Mouse (Mus musculus) ES-CJ7 (cell line): ENCODE data around the gene Ccp110.

Experiments used
- DNase-seq: peaks from one replicate; pipeline ENCODE4 v3.0.0; 2011; ENCODE audit warnings: low read depth, low spot score

Gene Ccp110

DNA sequence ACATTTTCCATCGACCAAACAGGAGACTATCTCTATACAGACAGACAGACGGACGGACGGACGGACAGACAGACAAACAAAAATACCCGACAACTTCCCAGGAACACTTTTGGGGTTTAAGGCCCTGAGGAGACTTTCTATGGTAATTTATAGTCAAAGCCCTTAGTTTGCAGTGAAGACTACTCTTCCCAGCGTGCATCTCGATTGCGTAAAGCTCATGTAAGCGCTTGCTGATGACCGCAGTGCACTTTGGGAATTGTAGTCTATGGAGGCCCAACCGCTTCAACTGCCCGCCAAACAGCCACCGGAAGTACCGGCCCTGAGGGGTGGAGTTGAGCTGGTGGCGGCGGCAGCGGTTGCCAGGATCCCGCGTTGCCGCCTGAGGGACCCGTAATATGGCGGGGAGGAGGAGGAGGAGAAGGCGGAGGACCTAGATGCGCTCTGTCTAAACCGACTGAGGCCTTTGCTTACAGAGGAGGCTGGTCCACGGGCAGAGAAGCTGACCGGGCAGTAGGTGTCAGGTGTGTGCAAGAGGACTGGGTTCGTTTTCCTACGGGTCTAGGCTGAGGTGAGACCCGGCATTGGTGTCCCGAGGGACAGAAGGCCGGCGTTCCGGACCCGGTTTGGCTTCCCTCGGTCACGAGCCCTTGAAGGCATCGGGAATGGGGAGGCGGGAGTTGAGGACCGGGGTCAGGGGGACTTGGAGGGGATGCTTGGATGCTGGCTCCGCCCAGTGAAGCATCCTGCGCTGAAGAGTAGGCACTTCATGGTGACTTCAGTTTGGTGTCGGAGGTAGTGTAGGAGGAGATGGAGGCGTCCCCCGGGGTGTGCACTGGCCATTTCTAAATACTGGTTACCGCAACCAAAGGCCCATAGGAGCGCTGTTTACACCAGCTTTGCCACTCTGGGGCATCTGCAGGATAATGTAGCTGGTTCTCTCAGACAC, at the start of gene Ccp110:
Gene Ccp110, plus strand, starts transcription at position 325 of the 946 bp plus-strand sequence.
- peak; percentile 97 for DNase-seq

DNA sequence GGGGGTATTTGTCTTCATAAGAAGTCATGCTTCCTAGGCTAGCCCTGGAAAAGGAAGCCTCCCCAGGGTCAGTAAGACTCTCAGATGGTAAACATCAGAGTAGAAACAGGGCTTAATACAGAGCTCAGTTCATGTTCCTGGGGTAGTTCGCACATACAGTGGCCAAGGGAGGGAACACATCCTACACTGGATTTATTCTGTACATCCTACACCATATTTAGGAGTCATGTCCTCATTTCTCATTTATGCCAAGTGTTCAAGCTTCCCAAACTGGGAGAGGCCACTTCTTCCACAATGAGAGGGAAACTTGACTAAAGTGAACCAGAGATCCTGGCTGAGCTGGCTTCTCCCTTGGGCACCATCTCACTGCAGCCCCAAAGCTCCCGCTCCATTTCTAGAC, 44.6 kb upstream of the Ccp110 start:
- no peak for DNase-seq

- no peak for DNase-seq
These were observed 42.2 kb upstream of the Ccp110 start for GRCm38 (mm10) chr7:118670142-118670541.

DNA sequence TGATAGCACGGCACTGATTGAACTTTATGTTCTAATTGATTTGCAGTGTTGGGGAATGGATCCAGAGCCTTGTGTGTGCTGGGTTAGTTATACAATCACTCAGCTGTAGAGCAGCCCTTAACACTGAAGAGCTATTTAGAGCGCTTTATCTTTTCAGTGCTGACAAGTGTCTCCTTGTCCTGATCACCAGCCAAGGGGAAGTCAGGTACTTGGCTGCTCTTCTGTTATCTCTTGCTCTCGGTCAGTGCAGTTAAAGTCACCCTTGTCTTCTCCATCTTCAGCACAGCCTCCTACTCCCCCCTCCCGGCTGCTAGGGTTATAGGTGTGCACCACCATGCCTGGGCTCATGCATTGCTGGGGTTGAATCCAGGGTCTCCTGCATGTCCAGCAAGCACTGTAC, 35.5 kb upstream of the Ccp110 start:
- no peak for DNase-seq

GRCm38 (mm10) chr7:118688199-118688598, 24.2 kb upstream of the Ccp110 start:
- DNase-seq = peak; percentile 82

GRCm38 (mm10) chr7:118689088-118689487, 23.3 kb upstream of the Ccp110 start:
- DNase-seq = no peak

DNA sequence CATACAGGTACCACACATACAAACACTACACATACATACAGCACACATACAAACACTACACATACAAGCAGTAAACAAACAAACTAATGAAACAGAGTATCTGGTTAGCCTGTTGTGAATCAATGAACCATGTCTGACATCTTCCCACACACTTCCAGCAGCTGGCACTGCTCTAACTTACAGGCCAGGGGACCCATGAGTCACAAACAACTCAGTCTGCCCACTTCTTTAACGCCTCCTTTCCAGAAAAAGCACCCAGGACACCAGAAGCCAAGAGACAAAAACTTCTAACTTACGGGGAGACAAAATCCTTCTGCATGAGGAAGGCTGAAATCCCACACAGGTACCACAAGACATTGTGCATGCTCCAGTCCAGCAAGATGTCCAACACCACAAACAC, 21.1 kb upstream of the Ccp110 start:
- no peak for DNase-seq

GRCm38 (mm10) chr7:118696146-118696545, 16.2 kb upstream of the Ccp110 start:
- DNase-seq = no peak

- DNase-seq = no peak
These were observed 15.2 kb upstream of the Ccp110 start for GRCm38 (mm10) chr7:118697168-118697567.

DNA sequence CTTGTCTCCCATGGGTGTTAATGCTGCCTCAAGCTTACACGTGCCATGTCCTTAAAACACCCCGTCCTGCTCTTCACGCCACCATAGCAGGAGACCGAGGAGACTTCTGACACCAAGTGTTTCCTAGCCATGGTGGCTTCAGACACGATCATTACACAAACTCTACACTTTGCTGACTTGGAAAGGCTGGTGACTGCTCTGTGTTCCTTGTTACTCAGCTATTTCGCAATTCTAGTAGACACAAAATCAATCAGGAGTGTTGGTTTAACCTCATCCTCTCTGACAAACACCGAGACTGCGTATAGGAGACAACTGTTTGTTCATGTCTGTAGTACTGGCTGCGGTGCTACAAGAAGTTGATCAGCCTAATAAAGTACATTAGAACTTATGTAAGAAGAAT, 13.5 kb upstream of the Ccp110 start:
- DNase-seq = no peak

GRCm38 (mm10) chr7:118703144-118703561, 9.2 kb upstream of the Ccp110 start:
- no peak for DNase-seq

DNA sequence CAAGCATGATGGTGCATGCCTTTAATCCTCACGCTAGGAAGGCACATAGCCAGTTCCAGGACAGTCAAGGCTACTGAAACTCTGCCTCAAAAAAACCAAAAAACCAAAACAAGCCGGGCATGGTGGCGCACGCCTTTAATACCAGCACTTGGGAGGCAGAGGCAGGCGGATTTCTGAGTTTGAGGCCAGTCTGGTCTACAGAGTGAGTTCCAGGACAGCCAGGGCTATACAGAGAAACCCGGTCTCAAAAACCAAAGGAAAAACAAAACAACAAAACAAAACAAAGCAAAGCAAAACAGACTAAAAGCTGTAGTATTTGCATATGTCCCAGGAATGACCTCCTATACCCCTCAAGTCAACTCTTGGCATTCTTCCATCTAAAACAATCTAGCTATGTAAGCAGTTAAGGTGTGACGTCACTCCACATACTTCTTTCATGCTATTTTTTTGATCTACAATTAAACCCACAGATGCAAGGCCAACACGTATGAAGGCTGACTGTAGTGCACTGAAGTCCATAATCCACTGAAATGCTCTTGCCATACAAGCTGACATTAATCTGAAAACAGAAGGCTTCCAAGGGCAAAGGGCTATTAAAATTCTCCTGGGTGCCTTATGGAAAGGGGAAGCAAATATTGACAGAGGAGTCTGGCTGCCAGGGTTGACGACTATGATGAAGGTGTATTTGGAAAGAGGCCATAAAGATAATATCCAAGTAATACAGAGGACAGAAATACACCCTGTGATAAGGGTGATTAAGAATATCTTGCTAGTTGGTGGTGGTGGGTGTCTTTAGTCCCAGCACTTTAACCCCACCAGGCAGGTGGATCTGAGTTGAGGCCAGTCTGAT, 8.1 kb upstream of the Ccp110 start:
- no peak for DNase-seq

DNA sequence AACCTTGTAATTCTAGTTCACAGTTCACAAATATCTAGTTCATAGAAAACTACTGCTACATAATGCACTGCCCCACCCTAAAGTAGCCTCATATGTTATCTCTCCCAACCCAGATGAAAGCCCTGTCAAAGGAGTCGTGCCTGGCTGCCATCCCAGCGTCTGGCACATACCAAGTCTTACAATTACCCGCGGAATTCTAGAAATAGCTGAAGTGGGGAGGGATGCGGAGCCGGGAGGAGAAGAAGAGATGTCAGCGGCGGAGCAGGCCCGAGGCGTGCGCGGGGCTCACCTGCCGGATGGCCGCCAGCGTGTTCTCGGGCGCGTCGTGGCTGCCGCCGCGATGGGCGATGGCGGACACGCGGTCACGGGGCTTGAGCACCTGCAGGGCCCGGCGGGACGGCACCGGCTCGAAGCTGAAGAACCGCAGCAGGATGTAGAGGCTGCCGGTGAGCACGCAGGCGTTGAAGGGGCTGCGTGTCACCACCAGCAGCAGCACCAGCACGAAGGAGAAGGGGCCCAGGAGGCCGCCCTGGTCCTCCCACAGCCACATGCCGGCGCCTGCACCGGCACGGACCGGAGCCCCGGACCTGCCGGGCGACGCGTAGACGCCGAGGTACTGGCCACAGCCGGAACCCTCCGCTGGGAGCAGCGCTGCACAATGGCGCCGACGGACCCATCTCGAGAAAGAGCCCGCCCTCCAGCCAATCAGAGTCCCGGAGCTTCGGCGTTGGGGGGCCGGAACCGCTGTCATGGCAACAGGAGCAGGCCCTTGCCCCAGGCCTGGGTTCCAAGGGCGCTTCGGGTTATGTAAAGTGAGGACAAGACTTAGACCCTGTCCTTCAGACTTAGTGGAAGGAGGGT, 7.0 kb upstream of the Ccp110 start, which contains the start of gene Gde1:
Gene Gde1, minus strand, starts transcription at position 678 of the 861 bp plus-strand sequence.
- peak; percentile 93 for DNase-seq

GRCm38 (mm10) chr7:118706051-118706450, 6.3 kb upstream of the Ccp110 start:
- DNase-seq = peak; percentile 48

DNA sequence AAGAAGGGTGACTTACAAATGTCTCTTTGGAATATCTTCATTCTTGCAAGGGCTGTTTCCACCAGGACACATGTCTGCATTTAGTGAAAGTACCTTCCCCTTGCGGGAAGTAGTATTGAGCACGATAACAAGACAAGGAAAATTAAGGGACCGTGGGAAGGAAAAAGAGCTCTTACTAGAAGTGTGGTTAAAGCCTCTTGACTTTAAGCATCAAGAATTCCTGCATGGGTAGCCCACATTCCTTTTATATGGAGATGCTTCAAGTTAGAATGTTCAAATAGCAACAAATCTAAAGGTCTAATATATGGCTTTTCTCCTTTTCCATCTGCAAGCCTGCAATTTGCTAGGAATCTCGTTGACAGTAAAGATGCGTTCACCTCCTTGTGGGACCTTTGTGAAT, 5.9 kb upstream of the Ccp110 start:
- DNase-seq = no peak

DNA sequence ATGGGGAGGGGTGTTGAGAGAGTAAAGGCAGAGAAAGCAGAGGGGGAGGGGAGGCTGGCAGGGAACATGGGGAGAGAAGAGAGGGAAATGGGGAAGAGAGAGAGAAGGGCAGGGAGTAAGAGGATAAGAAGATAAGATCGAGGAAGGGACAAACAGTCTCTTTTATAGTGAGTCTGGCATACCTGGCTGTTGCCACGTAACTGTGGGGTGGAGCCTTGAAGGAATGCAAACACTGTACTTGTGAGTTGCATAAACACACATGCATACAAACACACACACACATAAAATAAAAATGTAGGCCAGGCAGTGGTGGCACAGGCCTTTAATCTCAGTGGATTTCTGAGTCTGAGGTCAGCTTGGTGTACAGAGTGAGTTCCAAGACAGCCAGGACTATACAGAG, 5.1 kb upstream of the Ccp110 start:
- no peak for DNase-seq

DNA sequence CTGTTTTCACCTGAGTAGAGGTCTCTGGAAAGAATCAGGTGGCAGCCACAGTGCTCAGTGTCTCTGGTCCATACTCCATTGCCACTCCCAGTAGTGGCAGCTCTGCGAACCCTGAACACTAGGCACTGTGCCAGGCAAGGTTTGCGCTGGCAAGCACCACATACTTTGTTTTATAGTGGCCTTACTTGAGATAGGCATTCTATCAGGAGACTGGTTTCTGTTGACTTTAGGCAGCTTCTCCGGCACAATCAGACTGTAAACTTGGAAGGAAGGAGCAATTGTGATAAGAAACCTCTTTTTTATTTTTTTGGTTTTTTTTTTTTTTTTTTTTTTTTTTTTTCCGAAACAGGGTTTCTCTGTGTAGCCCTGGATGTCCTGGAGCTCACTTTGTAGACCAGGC, 4.3 kb upstream of the Ccp110 start:
- DNase-seq = no peak

- peak; percentile 91 for DNase-seq
These were observed 1.6 kb upstream of the Ccp110 start for GRCm38 (mm10) chr7:118710776-118711175.

DNA sequence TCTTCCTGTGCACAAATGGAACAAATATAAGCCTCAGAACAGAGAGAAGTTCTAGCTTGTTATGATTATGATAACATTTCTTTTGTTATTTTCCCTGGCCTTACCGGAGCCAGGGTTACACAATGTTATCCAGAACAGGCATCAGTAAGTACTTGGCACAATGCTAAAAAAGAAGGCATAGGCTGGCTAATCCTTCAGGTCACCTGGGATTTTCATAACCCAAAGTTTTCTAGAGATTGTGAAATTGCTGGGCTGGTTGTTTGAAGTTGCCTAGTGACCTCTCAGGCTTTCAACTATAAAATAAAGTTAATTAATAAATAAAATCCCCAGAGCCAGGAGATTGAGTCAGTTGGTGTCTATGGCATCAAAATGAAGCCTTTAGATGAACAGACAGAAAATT, 2.5 kb downstream of the Ccp110 start:
- no peak for DNase-seq

DNA sequence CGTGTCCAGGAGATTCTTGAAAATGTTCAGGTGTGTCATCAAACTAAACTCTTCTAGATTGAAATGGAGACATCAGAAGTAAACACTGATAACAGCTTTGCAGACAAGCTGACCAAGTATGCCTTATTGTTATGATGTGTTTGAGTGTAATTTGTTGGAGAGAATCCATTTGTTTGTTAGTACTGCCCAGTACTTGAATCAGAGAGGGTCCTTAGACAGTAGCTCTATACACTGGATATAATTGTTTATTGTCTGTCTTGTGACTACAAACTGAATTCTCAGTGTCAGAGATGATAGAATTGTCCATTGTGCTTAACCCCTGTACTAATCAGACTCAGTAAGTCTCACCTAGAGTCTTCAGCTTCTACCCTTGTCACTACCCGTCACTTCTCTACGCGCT, 5.7 kb downstream of the Ccp110 start:
- no peak for DNase-seq

DNA sequence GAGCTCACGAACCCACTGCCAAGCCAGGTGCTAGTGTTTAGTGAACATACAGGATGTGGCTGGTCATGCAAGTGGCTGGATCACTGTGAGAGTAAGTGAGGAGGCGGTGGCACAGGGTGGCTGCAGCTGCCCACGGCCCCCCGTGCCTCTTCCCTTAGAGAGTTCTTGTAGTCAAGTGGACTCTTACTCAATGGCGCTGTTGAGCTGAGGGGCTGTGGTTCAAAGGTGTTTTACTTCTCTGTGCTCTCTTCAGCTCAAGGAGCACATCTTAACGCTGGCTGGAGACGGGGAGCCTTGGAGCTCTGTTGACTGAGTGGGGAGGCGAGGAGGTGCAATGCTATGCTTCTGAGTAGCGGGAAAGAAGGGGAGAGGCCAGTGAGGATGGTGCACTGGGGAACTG, 11.6 kb downstream of the Ccp110 start:
- DNase-seq = no peak
